Mouse (Mus musculus) liver, embryonic 14.5 days (tissue): ENCODE results near the gene Hoxa3.

Experiments
- CTCF ChIP-seq: IDR thresholded peaks from 2 replicates; pipeline ENCODE4 v1.5.1; 2016; ENCODE audit warnings: antibody characterized with exemption, low read depth, control low read depth
- EP300 ChIP-seq: IDR thresholded peaks from 2 replicates; pipeline ENCODE4 v1.6.1; 2016; ENCODE audit warnings: antibody characterized with exemption, low read depth

DNA sequence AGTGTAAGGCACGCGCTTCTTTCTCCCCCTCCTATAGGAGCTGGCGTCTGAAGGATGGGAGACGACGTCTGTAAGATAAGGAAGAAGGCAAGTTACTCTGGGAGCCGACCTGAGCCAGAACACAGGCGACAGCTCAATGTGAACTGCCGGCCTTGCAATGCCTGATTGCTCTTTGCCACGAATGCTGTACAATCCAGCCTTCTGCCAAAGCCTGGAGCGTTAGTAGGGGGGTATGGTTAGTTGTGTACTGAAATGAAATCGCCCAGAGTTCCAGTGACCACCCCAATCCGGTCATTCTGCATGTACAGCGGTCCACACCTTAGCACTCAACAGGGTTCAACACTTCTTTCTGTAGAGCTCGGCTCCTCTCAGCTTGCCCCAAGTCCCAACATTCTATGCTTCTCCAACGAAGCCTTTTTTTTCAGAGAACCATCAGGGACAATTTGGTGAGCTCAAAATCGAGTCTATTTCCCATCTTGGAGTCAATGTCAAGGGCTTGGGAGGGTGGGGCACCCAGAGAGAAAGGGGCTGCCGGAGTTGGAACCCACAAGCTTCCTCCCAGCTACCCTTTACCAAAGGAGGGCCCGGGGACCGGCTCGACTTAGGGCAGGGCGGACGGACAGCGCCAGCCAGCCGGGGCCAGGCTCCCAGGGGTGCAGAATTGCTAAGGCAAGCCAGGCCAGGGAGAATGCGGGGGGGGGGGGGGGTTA lies 46.1 kb upstream of the Hoxa3 start:
- TF ChIP-seq CTCF (no peak), EP300 (no peak)
